Mouse (Mus musculus) CH12.LX (cell line): Measurements from ENCODE around the gene Hpgds.

ENCODE experiments used
- CTCF ChIP-seq, 2 experiments: IDR thresholded peaks in 1 of 2; conservative IDR thresholded peaks in 1 of 2; 2 replicates each; pipeline ENCODE4 v1.5.1; 2011 to 2012; ENCODE audit warnings: low read depth in 2 of 2, low read length in 2 of 2, improper control_type of control experiment in 1 of 2, inconsistent platforms in 1 of 2, mild to moderate bottlenecking in 1 of 2, moderate library complexity in 1 of 2
- EP300 ChIP-seq: IDR thresholded peaks from 2 replicates; pipeline ENCODE4 v1.6.1; 2011; ENCODE audit warnings: low read length, improper control_type of control experiment
- ETS1 ChIP-seq: conservative IDR thresholded peaks from 2 replicates; pipeline ENCODE4 v1.6.1; 2012; ENCODE audit warnings: low read depth, mild to moderate bottlenecking, inconsistent platforms, low read length, improper control_type of control experiment, moderate library complexity
- GABPA ChIP-seq: IDR thresholded peaks from 2 replicates; pipeline ENCODE4 v1.6.1; 2012; ENCODE audit warnings: low read depth, low read length, improper control_type of control experiment, inconsistent platforms; ENCODE audit not compliant: insufficient replicate concordance
- HCFC1 ChIP-seq: IDR thresholded peaks from 2 replicates; pipeline ENCODE4 v1.6.1; 2012; ENCODE audit warnings: low read depth, mild to moderate bottlenecking, inconsistent platforms, low read length, improper control_type of control experiment
- MAFK ChIP-seq: IDR thresholded peaks from 2 replicates; pipeline ENCODE4 v1.6.1; 2011; ENCODE audit warnings: low read length, improper control_type of control experiment; ENCODE audit not compliant: insufficient replicate concordance
- MAX ChIP-seq: IDR thresholded peaks from 2 replicates; pipeline ENCODE4 v1.6.1; 2011; ENCODE audit warnings: low read length, improper control_type of control experiment
- NRF1 ChIP-seq: IDR thresholded peaks from 2 replicates; pipeline ENCODE4 v1.6.1; 2014; ENCODE audit warnings: low read depth, mild to moderate bottlenecking, inconsistent platforms, low read length, improper control_type of control experiment, moderate library complexity
- POLR2A ChIP-seq: IDR thresholded peaks from 2 replicates; pipeline ENCODE4 v1.6.1; 2011; ENCODE audit warnings: low read depth, mild to moderate bottlenecking, improper control_type of control experiment, low read length
- POLR2AphosphoS2 ChIP-seq: IDR thresholded peaks from 2 replicates; pipeline ENCODE4 v1.6.1; 2011; ENCODE audit warnings: low read depth, low read length, improper control_type of control experiment
- RCOR1 ChIP-seq: conservative IDR thresholded peaks from 2 replicates; pipeline ENCODE4 v1.6.1; 2012; ENCODE audit warnings: low read depth, mild to moderate bottlenecking, inconsistent platforms, low read length, improper control_type of control experiment
- ZMIZ1 ChIP-seq: IDR thresholded peaks from 2 replicates; pipeline ENCODE4 v1.6.1; 2012; ENCODE audit warnings: low read depth, mild to moderate bottlenecking, inconsistent platforms, low read length, improper control_type of control experiment

DNA sequence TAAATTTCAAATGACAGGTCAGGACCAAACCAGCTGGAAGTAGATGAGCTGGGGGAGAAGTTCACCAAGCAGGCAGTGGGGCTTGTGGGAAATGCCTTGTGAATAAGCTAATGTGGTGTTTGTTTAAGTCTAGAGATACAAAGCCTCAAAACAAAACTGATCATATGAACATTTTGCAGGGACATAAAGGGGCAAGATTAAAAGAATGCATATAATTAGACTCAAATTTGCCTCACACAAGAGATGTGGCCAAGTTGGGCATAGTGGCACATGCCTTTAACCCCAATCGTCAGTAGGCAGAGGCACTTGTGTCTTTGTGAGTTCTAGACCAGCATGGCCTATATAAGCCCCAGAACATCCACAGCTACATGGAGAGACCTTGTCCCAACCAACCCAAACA lies 2.4 kb downstream of the Hpgds start:
- no peak for TF ChIP-seq CTCF (conservative IDR thresholded peaks at IDR 0.05 in 1 of 2, IDR thresholded peaks at IDR 0.05 in 1 of 2; ENCODE audit: low read depth in 2 of 2, low read length in 2 of 2)
- no peak for TF ChIP-seq HCFC1
- TF ChIP-seq EP300 = no peak
- TF ChIP-seq ETS1 = no peak
- no peak for TF ChIP-seq POLR2A
- TF ChIP-seq GABPA = no peak
- TF ChIP-seq ZMIZ1 = no peak
- TF ChIP-seq MAX = no peak
- TF ChIP-seq MAFK = no peak
- TF ChIP-seq POLR2AphosphoS2 = no peak
- no peak for TF ChIP-seq NRF1
- TF ChIP-seq RCOR1 = no peak
